Mouse (Mus musculus) neural tube, embryonic 11.5 days (tissue): ENCODE measurements at regions not wholly inside any gene's neighbourhood (a gene's known extent, or its start where the extent isn't known, plus 50 kb on each side); places are given as distances from the start of the nearest gene placed in this dataset.

ENCODE experiments used
- ATAC-seq: fragments of 200-750 bp; cut with Nextera tagmentation; 2 replicates; pipeline ENCODE4 v1.8.0; 2017; ENCODE audit warnings: moderate number of reproducible peaks, mild to moderate bottlenecking, moderate TSS enrichment, moderate library complexity; ENCODE audit not compliant: insufficient read depth, low FRiP score, low TSS enrichment
- DNase-seq: peaks from one replicate; pipeline ENCODE4 v3.0.0-alpha.2; 2015; ENCODE audit warnings: low spot score
- H3K27ac ChIP-seq: fragments of 300-500 bp; sonication (generic); 2 replicates; pipeline ENCODE4 v1.5.1; 2014; ENCODE audit warnings: low read depth, mild to moderate bottlenecking, low read length
- H3K27me3 ChIP-seq: fragments of 300-500 bp; sonication (generic); 2 replicates; pipeline ENCODE4 v1.6.1; 2014; ENCODE audit warnings: mild to moderate bottlenecking, low read length, mixed read lengths; ENCODE audit not compliant: control insufficient read depth, insufficient read depth
- H3K36me3 ChIP-seq: fragments of 300-500 bp; sonication (generic); 2 replicates; pipeline ENCODE4 v1.6.1; 2014; ENCODE audit warnings: mild to moderate bottlenecking, low read length, moderate library complexity, mixed read lengths; ENCODE audit not compliant: control insufficient read depth, insufficient read depth
- H3K4me1 ChIP-seq: fragments of 300-500 bp; sonication (generic); 2 replicates; pipeline ENCODE4 v1.6.1; 2014; ENCODE audit warnings: low read length, mixed read lengths; ENCODE audit not compliant: control insufficient read depth, insufficient read depth
- H3K4me2 ChIP-seq: fragments of 300-500 bp; sonication (generic); 2 replicates; pipeline ENCODE4 v1.6.1; 2014; ENCODE audit warnings: low read depth, mild to moderate bottlenecking, moderate library complexity
- H3K4me3 ChIP-seq: fragments of 300-500 bp; sonication (generic); 2 replicates; pipeline ENCODE4 v1.5.1; 2014; ENCODE audit warnings: low read depth, low read length
- H3K9ac ChIP-seq: fragments of 300-500 bp; sonication (generic); 2 replicates; pipeline ENCODE4 v1.6.1; 2014; ENCODE audit warnings: mild to moderate bottlenecking, low read length
- H3K9me3 ChIP-seq: fragments of 300-500 bp; sonication (generic); 2 replicates; pipeline ENCODE4 v1.6.1; 2016; ENCODE audit warnings: low read length; ENCODE audit not compliant: control insufficient read depth
- WGBS: fragments of 180-500 bp; shearing (Covaris S2); extraction: QIAGEN DNeasy Blood & Tissue Kit; methylation state at CpG from one replicate; pipeline ENCODE4 v1.1.7; 2014; 5-methylcytosine and 5-hydroxymethylcytosine counted together

- DNase-seq, result no peak
- peaks cover 8% of the 10 kb centered on the region for H3K4me1 ChIP-seq
- WGBS, result 84% methylated on average over 2 of the region's 2 CpGs
- H3K27me3 ChIP-seq, result no peaks in the 10 kb centered on the region
- no peak overlapping the region for H3K27ac ChIP-seq
- H3K4me2 ChIP-seq, result no peak overlapping the region
- no peak overlapping the region for H3K9ac ChIP-seq
- H3K36me3 ChIP-seq, result no peaks in the 10 kb centered on the region
- no peak overlapping the region for H3K4me3 ChIP-seq
- no peak for ATAC-seq
- H3K9me3 ChIP-seq, result no peaks in the 10 kb centered on the region
These were observed 214.8 kb upstream of the Rbms1 start for GRCm38 (mm10) chr2:61177801-61178200.

GRCm38 (mm10) chr2:61176807-61177206, 213.8 kb upstream of the Rbms1 start:
- H3K4me2 ChIP-seq, result no peak overlapping the region
- 0% methylated on average over 2 of the region's 2 CpGs for WGBS
- no peaks in the 10 kb centered on the region for H3K36me3 ChIP-seq
- H3K9ac ChIP-seq, result no peak overlapping the region
- H3K4me3 ChIP-seq, result no peak overlapping the region
- DNase-seq, result peak; percentile 26
- H3K4me1 ChIP-seq, result peaks cover 8% of the 10 kb centered on the region
- peak overlapping the region; percentile 34; the same call in 1 of the 2 replicates for H3K27ac ChIP-seq
- no peaks in the 10 kb centered on the region for H3K27me3 ChIP-seq
- H3K9me3 ChIP-seq, result no peaks in the 10 kb centered on the region
- ATAC-seq, result no peak

GRCm38 (mm10) chr2:61173581-61173980, 210.6 kb upstream of the Rbms1 start:
- no peak overlapping the region for H3K4me3 ChIP-seq
- WGBS, result 65% methylated on average over 2 of the region's 2 CpGs
- no peak overlapping the region for H3K27ac ChIP-seq
- no peaks in the 10 kb centered on the region for H3K27me3 ChIP-seq
- ATAC-seq (no peak), DNase-seq (no peak)
- no peak overlapping the region for H3K4me2 ChIP-seq
- no peaks in the 10 kb centered on the region for H3K9me3 ChIP-seq
- no peaks in the 10 kb centered on the region for H3K36me3 ChIP-seq
- H3K9ac ChIP-seq, result no peak overlapping the region
- H3K4me1 ChIP-seq, result peaks cover 8% of the 10 kb centered on the region

- Histone ChIP-seq H3K27ac (no peak overlapping the region), H3K9me3 (no peaks in the 10 kb centered on the region), H3K36me3 (no peaks in the 10 kb centered on the region), H3K4me1 (no peaks in the 10 kb centered on the region), H3K4me3 (no peak overlapping the region), H3K27me3 (no peaks in the 10 kb centered on the region), H3K9ac (no peak overlapping the region), H3K4me2 (no peak overlapping the region)
- 85% methylated on average over 1 of the region's 1 CpGs for WGBS
- no peak for ATAC-seq
- DNase-seq, result no peak
These were observed 198.3 kb upstream of the Rbms1 start for GRCm38 (mm10) chr2:61161336-61161735.

DNA sequence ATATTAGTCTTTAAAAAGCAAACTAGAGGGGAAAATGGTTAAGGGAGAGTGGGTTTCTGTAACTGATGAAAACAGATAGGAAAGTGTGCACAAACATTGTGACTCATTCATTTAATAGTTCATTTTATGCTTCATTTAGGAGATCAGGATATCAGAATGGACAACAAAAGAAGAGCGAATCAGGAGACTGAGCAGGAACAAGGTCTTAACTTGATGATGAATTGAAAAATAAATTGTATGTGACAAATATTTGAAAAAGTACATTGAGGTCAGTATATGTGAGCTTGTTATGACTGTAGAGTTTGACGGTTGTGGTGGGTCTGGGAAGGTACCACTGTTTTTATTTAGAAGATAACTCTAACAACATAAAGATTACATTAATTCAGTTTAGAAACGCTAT, 196.8 kb upstream of the Rbms1 start:
- Histone ChIP-seq H3K9me3 (no peaks in the 10 kb centered on the region), H3K27ac (no peak overlapping the region), H3K4me2 (no peak overlapping the region), H3K4me3 (no peak overlapping the region), H3K9ac (no peak overlapping the region), H3K36me3 (no peaks in the 10 kb centered on the region), H3K4me1 (no peaks in the 10 kb centered on the region), H3K27me3 (no peaks in the 10 kb centered on the region)
- 79% methylated on average over 3 of the region's 3 CpGs for WGBS
- ATAC-seq, result no peak
- DNase-seq, result no peak

- H3K4me2 ChIP-seq, result no peak overlapping the region
- WGBS, result 44% methylated on average over 19 of the region's 19 CpGs
- H3K9me3 ChIP-seq, result no peaks in the 10 kb centered on the region
- DNase-seq, result peak; percentile 48
- no peak for ATAC-seq
- H3K4me3 ChIP-seq, result no peak overlapping the region
- no peaks in the 10 kb centered on the region for H3K36me3 ChIP-seq
- H3K4me1 ChIP-seq, result no peaks in the 10 kb centered on the region
- peak overlapping the region; percentile 23; the same call in 1 of the 2 replicates for H3K27ac ChIP-seq
- no peak overlapping the region for H3K9ac ChIP-seq
- H3K27me3 ChIP-seq, result no peaks in the 10 kb centered on the region
These were observed 176.1 kb upstream of the Rbms1 start for GRCm38 (mm10) chr2:61138998-61139631.

GRCm38 (mm10) chr2:61138625-61138997, 175.6 kb upstream of the Rbms1 start:
- no peak for DNase-seq
- no peak for ATAC-seq
- 56% methylated on average over 3 of the region's 3 CpGs for WGBS
- Histone ChIP-seq H3K4me1 (no peaks in the 10 kb centered on the region), H3K27me3 (no peaks in the 10 kb centered on the region), H3K27ac (no peak overlapping the region), H3K36me3 (no peaks in the 10 kb centered on the region), H3K4me3 (no peak overlapping the region), H3K4me2 (no peak overlapping the region), H3K9ac (no peak overlapping the region), H3K9me3 (no peaks in the 10 kb centered on the region)

DNA sequence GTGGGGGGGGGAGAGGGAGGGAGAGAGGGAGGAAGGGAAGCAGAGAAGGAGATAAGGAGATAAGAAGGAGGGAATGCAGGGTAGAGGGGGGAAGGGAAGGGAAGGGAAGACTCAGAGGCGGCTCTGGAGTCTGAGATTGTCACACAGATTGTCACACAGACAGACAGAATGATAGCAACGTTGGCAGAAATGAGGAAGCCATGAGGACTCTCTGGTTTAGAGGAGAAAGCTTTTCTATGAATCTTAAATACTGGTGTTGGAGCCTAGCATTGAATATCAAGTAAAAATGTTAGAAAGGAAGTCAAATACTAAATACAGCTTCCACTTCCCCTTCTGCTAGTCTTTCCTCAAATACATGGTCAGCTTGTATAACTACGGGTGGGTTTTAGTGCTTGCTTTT, 174.4 kb upstream of the Rbms1 start:
- Histone ChIP-seq H3K27ac (no peak overlapping the region), H3K4me2 (no peak overlapping the region), H3K4me3 (no peak overlapping the region), H3K9ac (no peak overlapping the region), H3K4me1 (no peaks in the 10 kb centered on the region), H3K36me3 (no peaks in the 10 kb centered on the region), H3K27me3 (no peaks in the 10 kb centered on the region), H3K9me3 (no peaks in the 10 kb centered on the region)
- 72% methylated on average over 3 of the region's 3 CpGs for WGBS
- DNase-seq, result no peak
- no peak for ATAC-seq

GRCm38 (mm10) chr2:61136926-61137325, 173.9 kb upstream of the Rbms1 start:
- H3K27me3 ChIP-seq, result no peaks in the 10 kb centered on the region
- ATAC-seq (no peak), DNase-seq (no peak)
- H3K9ac ChIP-seq, result no peak overlapping the region
- H3K9me3 ChIP-seq, result no peaks in the 10 kb centered on the region
- H3K4me1 ChIP-seq, result no peaks in the 10 kb centered on the region
- H3K4me3 ChIP-seq, result no peak overlapping the region
- 13% methylated on average over 1 of the region's 1 CpGs for WGBS
- H3K27ac ChIP-seq, result no peak overlapping the region
- no peaks in the 10 kb centered on the region for H3K36me3 ChIP-seq
- no peak overlapping the region for H3K4me2 ChIP-seq
